Mouse (Mus musculus) ES-CJ7 (cell line): ENCODE measurements around the gene Lmod3.
A peak's percentile ranks its signal among the peaks of the same experiment; 100 is the strongest.

Experiments
- DNase-seq: peaks from one replicate; pipeline ENCODE4 v3.0.0; 2011; ENCODE audit warnings: low read depth, low spot score

Gene Lmod3

DNA sequence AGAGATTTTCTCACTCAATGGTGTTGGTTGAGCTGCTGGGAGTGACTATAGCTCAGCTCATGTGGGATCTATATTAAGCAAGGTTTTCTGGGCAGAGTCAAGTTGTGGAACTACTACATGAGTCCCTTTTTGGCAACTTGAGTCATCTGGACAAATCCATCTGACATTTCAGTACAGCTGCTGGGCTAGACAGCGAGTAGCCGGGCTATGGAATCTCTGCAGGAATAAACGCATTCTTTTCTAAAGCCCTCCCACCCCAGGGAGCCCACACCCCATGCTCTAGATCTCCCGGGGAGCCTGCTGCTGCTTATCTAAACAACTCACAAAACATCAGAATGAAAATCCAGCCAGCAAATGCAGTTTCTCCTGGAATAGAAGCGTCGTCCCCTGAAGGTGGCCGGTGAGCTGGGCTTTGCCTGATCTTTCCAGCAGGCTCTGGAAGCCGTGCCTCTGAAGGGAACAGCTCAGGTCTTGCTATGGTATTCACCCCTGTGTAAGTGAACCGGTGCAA lies at the start of gene Lmod3:
Gene Lmod3, minus strand, starts transcription at position 49 of the 511 bp plus-strand sequence.
- DNase-seq, result no peak

DNA sequence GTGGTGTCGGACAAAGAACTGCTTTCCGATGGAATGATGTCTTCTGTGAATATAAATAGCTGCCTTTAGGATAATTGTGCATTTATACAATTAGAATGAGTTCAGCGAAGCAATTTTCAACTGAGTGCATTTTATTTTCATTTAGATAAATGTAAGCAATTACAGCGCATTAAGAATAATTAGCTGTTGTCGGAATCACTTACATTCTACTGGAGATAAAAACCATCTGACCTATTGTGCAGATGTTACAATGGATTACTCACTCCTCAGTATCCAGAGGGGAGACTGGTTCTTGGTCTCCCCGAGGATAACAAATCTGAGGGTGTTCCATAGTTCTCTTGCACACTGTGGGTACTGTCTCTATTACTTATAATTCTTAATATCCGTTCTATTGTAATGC lies 49.7 kb upstream of the Lmod3 start:
- DNase-seq, result no peak

DNA sequence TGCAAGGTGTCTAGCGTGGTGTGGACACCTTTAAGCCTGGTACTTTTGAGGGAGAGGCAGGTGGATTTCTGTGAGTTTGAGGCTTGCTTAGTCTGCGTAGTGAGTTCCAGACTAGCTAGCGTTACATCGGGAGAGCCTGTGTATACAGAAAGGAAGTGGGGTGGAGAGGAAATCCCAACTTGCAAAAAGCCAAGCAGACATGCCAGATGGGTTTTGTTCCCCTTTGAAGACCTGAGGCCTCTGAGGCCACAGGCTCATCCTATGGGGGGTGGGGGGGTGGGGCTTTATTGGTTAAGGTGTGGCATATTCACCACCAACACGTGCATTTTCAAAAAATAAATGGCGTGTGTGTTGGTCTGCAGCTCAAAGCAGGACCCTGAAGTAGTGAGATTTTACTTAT lies 48.1 kb upstream of the Lmod3 start:
- DNase-seq, result no peak

DNA sequence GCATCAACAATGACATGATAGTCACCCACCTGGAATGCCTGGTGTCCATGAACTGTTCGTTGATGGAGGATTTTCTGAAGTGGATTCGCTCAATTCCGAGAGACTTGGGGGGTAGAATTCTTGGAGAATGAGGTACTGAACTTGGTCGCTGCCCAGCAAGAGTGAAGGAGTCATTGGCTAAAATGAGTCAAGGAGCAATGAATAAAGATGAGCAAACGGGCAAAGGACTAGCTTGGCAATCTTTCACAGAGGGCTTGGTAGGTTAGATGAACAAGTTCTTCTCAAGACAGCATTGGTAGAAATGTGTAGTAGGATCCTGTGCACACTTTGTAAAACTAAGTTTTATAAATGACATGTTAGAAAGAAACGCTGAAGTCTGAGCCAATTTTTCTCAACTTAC lies 47.6 kb upstream of the Lmod3 start:
- no peak for DNase-seq

DNA sequence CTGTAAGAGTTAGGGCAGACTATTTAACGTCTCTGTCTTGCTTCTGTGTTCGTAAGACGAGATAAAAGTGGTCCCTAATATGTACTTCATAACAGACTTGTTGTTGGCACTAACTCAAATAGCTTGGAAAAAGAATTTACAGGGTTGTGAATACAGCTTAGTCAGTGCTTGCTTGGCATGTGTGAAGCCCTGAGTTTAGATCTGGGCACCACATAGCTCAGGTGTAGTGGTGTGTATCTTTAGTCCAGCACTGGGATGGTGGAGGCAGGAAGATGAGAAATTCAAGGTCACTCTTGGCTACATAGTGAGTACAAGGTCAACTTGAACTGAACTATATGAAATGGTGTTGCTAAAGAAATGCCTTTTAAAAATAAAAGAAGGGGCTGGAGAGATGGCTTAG lies 44.6 kb upstream of the Lmod3 start:
- DNase-seq, result no peak

DNA sequence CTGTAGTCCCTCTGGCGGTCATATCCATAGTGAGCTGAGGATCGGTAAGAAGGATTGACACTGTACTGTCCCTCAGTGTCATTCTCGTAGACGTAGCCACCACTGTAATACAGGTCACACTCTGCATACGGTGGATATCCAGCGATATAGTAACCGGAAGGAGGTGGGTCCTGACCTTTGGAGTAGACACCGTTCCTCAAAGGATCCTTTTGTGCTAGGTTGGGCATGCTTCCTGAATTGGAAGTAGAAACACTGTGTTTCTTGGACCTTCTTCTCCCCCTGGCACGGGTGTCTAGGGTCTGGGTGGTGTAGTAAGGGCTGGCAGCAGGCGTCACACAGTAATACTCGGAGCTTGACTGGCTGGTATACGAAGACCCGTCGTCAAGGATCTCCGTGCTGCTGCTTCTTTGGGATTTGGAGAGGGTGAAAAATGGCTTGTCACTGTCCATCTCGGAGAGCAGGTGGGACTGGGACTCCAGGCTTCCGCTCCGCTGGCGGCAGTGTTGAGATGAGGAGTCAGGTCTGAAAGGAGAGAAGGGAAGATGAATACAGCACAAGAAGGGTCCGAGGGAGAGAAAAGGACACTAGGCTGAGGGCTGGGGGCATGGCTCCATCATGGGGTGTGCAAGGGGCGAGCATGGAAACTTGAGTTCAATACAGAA lies 43.4 kb upstream of the Lmod3 start:
- no peak for DNase-seq

DNA sequence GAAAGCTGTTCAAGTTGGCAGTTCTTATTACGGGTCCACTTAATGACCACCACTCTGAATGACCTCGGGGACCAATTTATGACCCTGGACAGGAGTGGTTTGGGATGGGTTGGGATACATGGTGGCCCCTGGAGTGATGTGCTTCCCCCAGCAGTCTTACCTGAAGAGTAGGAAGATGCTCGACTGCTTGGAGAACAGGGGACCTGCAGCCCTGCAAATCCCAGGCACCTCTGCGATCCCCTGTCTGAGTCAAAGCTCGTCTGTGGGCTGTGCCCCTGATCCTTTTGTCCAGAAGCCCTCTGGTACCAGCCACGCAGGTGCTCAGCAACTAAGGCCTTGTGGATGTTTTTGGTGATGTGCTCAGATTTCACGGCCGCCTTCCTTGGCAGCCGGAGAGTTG lies 42.9 kb upstream of the Lmod3 start:
- no peak for DNase-seq

DNA sequence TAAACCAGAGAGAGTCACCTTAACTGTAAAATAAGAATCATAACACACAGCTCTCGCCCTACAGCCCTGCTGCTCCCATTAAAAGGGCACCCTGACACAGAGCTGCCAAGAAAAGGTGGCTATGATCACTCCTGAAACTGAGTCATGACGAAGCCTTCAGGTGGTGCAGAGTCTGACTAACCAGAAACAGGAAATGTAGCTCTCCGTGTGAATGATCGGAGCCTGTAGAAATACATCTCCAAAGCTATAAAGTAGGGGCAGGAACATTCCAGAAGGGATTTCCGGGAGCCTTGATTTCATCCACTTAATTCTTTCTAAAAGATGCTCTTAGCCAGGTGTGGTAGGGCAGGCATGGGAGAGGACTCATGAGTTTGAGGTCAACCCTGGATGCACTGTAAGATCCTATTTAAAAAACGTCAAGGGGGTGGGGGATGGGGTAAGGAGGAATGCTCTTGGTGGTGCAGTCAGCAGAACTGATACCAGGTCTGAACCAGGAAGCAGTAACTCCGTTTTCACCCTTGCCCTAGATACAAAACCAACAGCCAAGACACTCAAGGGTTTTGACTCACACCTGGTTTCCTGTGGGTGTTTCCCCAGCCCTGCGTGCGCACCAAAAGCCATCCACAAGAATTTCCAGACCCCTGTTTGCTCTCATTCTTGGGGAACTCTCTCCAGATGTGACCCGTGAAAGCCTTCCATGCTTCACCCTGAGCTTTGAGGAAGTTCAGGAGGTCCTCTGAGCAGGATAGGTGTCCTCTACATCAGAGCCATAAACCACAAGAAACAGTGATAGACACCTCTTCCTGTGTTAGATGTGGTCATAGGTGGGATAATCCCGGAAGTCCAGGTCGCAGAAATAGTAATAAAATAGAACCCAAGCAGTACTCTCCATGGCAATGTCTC lies 41.4 kb upstream of the Lmod3 start:
- no peak for DNase-seq

DNA sequence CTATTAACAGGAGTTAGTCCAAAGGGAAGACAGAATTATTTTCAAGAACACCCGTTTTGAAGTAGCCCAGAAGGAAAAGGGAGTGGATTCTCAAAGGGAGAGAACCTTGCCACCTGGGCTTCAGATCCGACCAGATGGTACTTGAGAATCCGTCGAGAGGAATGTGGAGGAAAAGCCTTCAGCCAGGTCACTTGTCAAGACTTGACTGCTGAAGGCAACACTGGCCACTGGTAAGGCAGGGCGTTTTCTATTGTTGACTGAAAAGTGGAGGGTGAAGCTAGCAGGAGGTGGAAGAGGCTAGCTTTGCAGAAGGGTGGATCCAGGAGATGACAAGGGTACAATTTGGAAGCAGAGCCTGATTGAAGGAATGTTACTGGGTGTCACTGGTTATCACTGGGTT lies 40.3 kb upstream of the Lmod3 start:
- no peak for DNase-seq

DNA sequence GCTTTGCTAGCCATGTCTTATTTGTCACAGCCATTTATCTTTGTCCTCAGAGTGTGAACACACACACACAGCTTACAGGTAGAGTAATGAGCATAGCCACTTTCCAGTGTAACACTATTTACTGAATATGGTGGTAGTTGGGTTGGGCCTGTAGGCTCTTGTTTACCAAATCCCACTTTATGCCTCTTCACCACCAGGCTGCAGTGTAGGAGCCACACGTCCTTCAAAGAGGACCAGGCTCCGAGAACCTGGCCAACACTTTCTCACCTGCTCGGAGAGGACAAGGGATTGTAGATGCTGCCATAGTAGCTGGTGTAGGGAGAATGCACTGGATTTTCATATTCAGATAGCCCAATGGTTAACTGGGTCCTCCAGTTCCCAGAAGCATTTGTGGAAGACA lies 39.5 kb upstream of the Lmod3 start:
- no peak for DNase-seq

DNA sequence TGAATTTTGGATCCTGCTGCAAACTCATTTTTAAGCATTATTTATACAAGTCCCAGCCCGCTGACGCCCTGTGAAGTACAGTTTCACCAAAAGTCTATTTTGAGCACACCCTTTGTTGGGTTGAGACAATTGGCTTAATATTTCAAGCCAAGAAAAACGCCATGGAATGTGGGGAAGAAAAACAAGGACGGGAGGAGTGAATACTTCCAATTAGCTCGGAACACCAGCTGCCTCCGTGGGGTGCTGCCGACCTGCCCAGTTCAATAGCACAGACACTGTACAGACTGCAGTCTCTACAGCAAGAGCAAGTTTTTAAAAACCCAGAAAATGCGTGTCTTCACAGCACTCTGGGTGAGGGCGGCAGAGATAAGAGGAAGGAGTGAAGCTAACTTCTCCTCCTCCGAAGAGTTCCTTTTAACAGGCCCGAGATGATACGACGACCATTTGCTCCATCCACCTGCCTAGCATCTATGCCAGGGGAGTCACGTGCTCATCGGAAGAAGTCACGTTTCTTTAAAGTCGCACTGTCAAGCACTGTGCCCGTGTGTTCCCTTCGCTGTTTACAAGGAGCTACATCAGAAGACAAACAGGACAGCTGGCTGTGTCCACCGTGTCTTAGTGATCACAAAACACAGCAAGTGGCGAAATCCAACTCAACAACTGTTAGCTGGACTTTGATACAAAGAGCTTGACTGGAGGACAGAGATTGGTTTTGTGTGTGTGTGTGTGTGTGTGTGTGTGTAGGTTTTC lies 38.8 kb upstream of the Lmod3 start:
- no peak for DNase-seq

DNA sequence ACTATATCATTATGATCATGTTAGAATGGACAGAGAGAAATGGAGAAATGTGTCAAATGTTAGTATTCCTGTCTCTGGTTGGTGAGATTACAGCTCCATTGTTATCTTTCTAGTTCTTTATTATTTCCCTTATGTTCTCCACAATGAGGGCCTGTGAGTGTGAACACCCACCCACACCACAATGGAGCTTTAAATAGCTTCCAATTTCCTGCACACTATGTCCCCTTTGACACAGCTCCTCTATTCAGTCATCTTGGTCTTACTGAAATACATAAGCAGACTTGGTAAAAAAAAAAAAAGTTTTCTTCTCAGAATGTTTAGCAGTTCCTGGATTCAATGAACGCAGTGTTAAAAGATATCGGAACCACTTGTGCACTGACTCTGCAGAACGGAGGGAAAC lies 38.1 kb upstream of the Lmod3 start:
- DNase-seq, result no peak

DNA sequence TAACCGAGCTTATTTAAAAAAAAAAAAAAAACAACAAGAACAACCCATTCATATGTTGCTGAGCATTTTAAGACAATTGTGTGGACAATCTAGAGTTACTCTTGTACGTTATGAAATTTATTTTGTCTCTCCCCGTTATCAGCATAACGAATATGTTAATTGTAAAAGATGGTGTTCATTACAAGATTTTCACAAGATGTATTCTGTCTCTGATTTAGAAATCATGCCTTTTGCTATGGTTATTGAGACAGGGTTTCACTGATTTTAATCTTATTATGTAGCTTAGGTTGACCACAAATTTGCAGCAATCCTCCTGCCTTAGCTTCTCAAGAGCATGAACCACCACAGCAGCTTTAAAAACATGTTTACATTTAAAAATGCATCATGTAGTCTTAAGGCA lies 37.3 kb upstream of the Lmod3 start:
- no peak for DNase-seq

DNA sequence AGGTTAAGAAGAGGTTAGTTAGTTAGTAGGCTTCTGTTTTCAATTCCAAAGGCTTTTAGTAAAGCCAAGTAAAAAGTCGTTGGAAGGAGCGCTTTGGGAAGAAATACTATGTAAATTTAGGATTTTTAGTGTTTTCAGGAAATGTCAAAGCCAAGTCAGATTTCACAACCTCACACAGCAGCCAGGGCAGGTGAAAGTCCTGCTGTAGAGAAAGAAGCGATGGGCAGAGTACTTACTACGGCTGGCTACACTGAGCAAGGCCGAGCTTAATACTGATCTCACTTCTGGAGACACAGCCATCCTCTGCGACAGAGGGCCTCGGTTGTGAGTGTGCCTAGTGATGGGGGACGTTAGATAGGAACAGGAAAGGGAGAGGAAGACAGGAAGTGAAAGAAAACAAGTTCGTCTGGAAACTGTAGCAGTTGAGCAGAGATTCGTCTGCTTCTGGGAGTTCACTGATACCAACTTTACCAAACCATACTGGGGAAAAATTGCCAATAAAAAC lies 36.8 kb upstream of the Lmod3 start:
- DNase-seq, result no peak

DNA sequence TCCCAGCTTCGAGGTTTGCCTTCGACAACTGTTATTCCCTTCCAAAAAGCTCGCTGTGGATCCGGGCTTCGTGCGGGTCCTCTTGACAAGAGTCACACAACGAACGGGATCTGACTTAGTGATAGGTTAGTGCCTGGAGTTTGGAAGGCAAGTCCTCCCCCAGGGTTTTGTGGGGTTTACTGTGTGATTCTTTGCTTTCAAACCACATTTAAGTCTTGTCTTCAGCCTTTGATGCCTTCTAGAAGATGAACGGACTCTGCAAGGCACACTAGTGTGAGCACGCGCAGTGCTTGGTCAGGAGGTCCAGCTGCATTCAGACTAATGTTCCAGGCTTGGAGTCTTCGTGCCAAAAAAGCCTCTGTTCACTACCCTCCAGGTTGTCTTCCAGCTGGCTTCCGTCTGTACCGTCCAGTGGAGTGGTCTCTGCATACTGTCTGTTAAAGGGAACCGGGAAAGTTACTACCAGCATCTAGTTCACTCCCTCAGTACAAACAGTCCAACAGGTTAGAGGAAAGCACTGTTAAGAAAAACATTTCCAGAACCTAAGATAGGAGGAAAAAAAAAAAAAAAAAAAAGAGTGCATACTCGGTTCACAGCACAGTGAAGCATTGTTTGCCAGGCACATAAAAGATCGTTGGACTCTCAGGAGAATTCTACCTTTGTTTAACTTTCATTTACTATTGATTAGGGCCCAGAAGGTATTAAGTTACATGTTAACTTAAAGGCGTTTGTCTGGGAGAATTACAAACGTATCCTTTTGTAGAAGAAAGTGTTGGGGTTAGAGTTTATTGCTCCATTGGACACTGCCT lies 35.7 kb upstream of the Lmod3 start:
- DNase-seq, result no peak

DNA sequence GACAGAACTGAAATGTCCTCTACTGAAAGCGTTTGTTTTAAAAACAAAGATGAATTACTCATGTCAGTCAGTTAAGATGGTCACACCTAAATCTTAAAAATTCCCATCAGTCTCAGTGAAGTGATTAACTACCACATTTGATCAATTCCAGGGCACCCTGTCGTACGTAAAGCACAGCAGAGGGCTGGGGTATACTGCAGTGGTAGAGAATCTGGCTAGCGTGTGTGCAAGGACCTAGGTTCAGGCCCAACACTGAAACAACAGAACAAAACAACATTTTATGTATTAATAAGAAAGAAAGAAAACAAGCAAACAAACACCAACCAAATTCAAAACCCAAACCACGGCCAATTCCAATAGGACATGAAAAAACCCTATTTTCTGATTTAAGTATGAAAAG lies 33.8 kb upstream of the Lmod3 start:
- DNase-seq, result no peak

DNA sequence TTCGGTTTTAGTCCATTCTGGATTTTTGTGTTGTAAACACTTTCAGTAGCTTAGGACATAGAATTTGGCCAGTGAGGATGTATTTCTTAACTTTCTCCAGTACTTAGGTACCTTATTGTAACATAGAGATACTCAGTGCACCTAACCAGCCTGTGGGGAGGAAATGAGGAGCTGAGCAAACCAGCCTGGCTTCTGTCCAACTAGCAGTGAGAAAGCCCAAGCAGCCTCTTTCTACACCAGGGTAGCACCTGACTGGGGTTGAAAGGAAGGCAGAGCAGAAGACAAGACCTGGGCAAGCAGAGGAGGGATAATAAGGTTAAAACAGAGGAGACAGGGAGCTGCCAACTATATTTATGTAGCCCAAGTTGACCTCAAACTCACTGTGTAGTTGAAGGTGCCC lies 31.1 kb upstream of the Lmod3 start:
- no peak for DNase-seq

DNA sequence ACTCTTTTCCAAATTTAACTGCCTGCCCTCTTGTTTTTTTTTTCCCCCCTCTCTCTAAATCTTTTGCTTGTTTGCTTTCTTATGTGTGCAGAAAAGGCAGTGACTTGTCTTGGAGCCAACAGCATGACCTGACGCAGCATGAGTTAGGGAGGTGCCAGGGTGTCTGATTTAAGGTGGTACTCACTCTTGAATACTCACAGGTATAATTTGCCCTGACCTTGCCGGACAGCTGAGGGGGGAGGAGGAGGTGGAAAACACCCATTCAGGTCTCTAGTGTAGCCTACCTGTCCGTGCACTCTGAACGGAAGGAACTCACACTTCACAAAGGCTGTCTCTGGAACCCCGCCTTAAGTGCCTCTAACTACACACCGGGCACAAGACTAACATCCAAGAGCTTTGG lies 26.3 kb upstream of the Lmod3 start:
- peak; percentile 64 for DNase-seq

DNA sequence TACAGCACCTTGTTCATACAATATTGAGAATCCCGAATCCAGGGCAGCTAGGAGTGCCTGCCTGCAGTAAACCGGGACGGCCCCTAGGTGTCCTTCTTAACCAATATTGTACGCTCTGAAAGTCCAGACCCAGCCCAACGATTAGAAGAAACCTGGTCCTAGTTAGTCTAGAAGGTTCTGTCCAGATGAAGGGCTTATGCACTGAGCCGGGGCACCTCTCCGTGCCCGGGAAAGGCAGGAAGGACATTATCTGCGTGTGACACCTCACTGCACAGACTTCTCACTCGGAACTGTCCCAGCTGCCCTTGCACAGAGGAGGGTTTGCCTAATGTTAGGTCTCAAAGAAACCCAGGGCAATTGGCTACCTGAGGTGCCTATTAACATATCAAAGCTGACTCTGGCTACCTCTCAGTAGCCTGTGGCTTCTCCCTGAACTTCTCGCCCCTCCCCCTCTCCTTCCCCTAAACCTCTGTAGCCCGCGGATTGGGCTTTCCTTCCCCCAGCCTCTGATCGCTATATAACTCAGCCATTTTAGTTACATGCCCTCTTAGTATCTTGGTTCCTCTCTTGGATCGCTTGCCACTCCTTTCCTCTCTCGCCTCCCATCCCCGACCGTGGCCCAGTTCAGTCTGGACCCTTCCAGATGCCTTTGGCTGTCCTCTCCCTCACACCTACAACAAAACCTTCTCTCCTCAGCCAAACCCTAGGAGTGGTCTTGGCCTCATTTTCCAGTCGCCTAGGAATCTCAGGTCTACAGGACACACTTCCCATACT lies 25.6 kb upstream of the Lmod3 start:
- peak; percentile 98 for DNase-seq

DNA sequence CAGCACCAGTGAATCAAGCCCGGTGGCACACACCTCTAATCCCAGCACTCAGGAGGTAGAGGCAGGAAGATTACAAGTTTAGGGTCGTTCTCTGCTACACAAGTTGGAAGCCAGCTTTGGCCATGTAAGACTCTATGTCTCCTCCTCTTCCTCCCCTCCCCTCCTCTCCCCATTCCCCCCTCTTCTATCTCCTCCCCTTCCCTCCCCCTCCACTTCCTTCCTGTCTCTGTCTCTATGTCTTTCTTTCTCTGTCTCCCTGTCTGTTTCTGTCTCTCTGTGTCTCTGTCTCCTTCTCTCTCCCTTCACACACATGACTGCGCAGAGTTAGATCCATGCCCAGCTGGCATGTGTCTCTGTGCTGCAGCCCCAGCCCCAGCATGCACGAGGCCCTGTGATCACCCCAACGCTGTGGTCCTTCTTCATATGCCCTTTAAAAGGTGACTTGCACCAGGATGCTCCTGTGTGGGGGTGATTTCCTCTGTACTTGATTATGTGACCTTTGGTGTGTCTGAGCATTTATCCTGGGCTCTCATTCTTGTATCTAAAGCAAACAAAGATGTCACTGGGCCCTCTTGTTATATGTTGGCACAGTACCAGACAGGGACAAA lies 24.4 kb upstream of the Lmod3 start:
- DNase-seq, result no peak
